Mouse (Mus musculus) MEL (cell line): ENCODE results near the gene Podxl2. TPM values are rescaled to one million over a fixed set of nuclear protein-coding genes. Genes with fewer than 3 reads are reported as not detected.

ENCODE experiments used
- DNase-seq: peaks from one replicate; pipeline ENCODE4 v3.0.0; 2011; ENCODE audit warnings: low read depth, low spot score
- H3K27ac ChIP-seq: 2 replicates; pipeline ENCODE4 v1.5.1; 2012; ENCODE audit warnings: low read depth, mild to moderate bottlenecking, control low read depth, low read length, moderate library complexity; ENCODE audit not compliant: control insufficient read depth
- H3K27me3 ChIP-seq, 2 experiments: fragments of 150-350 bp in 1 of 2; sonication (generic) in 1 of 2; 2 replicates each; pipeline ENCODE4 v1.6.1; 2012; ENCODE audit warnings: low read length in 2 of 2, mild to moderate bottlenecking in 2 of 2, improper control_type of control experiment in 1 of 2, moderate library complexity in 1 of 2; ENCODE audit not compliant: insufficient read depth in 2 of 2, control insufficient read depth in 1 of 2
- H3K36me3 ChIP-seq, 2 experiments: 2 replicates each; pipeline ENCODE4 v1.6.1; 2012 to 2014; ENCODE audit warnings: low read length in 2 of 2, improper control_type of control experiment in 1 of 2, inconsistent platforms in 1 of 2, mild to moderate bottlenecking in 1 of 2; ENCODE audit not compliant: insufficient read depth in 2 of 2, control insufficient read depth in 1 of 2
- H3K4me1 ChIP-seq, 2 experiments: fragments of 150-350 bp in 1 of 2; sonication (generic) in 1 of 2; 2 replicates each; pipeline ENCODE4 v1.6.1; 2012; ENCODE audit warnings: low read length in 2 of 2, improper control_type of control experiment in 1 of 2, mild to moderate bottlenecking in 1 of 2; ENCODE audit not compliant: insufficient read depth in 2 of 2, control insufficient read depth in 1 of 2
- H3K4me3 ChIP-seq, 2 experiments: fragments of 150-350 bp in 1 of 2; sonication (generic) in 1 of 2; 2 replicates each; pipeline ENCODE4 v1.5.1; 2012; ENCODE audit warnings: low read depth in 2 of 2, low read length in 2 of 2, mild to moderate bottlenecking in 2 of 2, moderate library complexity in 2 of 2, control low read depth in 1 of 2, improper control_type of control experiment in 1 of 2; ENCODE audit not compliant: control insufficient read depth in 1 of 2, insufficient read depth in 1 of 2
- H3K79me2 ChIP-seq: 2 replicates; pipeline ENCODE4 v1.6.1; 2012; ENCODE audit warnings: mild to moderate bottlenecking, low read length, moderate library complexity; ENCODE audit not compliant: control insufficient read depth, poor library complexity, insufficient read depth
- H3K9ac ChIP-seq: 2 replicates; pipeline ENCODE4 v1.6.1; 2012; ENCODE audit warnings: low read depth, mild to moderate bottlenecking, control low read depth, low read length, moderate library complexity; ENCODE audit not compliant: control insufficient read depth, poor library complexity, severe bottlenecking
- H3K9me3 ChIP-seq: fragments of 150-350 bp; sonication (generic); replicated peaks from 2 replicates; pipeline ENCODE4 v1.6.1; 2012; ENCODE audit warnings: mild to moderate bottlenecking, low read length, improper control_type of control experiment, moderate library complexity; ENCODE audit not compliant: insufficient read depth
- CTCF ChIP-seq, 3 experiments: IDR thresholded peaks in 2 of 3; conservative IDR thresholded peaks in 1 of 3; 2 replicates each; pipeline ENCODE4 v1.5.1; 2011 to 2012; ENCODE audit warnings: low read length in 3 of 3, low read depth in 2 of 3, mild to moderate bottlenecking in 2 of 3, improper control_type of control experiment in 1 of 3, inconsistent platforms in 1 of 3, mixed read lengths in 1 of 3, moderate library complexity in 1 of 3; ENCODE audit not compliant: control insufficient read depth in 1 of 3, insufficient read depth in 1 of 3, poor library complexity in 1 of 3, severe bottlenecking in 1 of 3
- ELF1 ChIP-seq: IDR thresholded peaks from 2 replicates; pipeline ENCODE4 v1.6.1; 2014; ENCODE audit warnings: low read depth, mild to moderate bottlenecking, inconsistent platforms, low read length, improper control_type of control experiment, moderate library complexity
- HCFC1 ChIP-seq: IDR thresholded peaks from 2 replicates; pipeline ENCODE4 v1.6.1; 2012; ENCODE audit warnings: low read depth, mild to moderate bottlenecking, inconsistent platforms, low read length, improper control_type of control experiment, moderate library complexity
- JUND ChIP-seq: IDR thresholded peaks from 2 replicates; pipeline ENCODE4 v1.6.1; 2011; ENCODE audit warnings: low read depth, mild to moderate bottlenecking, improper control_type of control experiment, low read length
- MAFK ChIP-seq: IDR thresholded peaks from 2 replicates; pipeline ENCODE4 v1.6.1; 2011; ENCODE audit warnings: low read depth, mild to moderate bottlenecking, low read length, improper control_type of control experiment, borderline replicate concordance
- MAX ChIP-seq: IDR thresholded peaks from 2 replicates; pipeline ENCODE4 v1.6.1; 2011; ENCODE audit warnings: low read length, improper control_type of control experiment
- MAZ ChIP-seq: IDR thresholded peaks from 2 replicates; pipeline ENCODE4 v1.6.1; 2012; ENCODE audit warnings: low read depth, mild to moderate bottlenecking, inconsistent platforms, low read length, improper control_type of control experiment
- MXI1 ChIP-seq: IDR thresholded peaks from 2 replicates; pipeline ENCODE4 v1.6.1; 2011; ENCODE audit warnings: mild to moderate bottlenecking, low read depth, low read length, improper control_type of control experiment
- NELFE ChIP-seq: IDR thresholded peaks from 2 replicates; pipeline ENCODE4 v1.6.1; 2011; ENCODE audit warnings: low read depth, low read length, improper control_type of control experiment
- POLR2A ChIP-seq, 2 experiments: IDR thresholded peaks; 2 replicates each; pipeline ENCODE4 v1.6.1; 2011 to 2012; ENCODE audit warnings: low read length in 2 of 2, mild to moderate bottlenecking in 2 of 2, control low read depth in 1 of 2, improper control_type of control experiment in 1 of 2, low read depth in 1 of 2, moderate library complexity in 1 of 2; ENCODE audit not compliant: control insufficient read depth in 1 of 2, insufficient read depth in 1 of 2, poor library complexity in 1 of 2
- POLR2AphosphoS2 ChIP-seq: IDR thresholded peaks from 2 replicates; pipeline ENCODE4 v1.6.1; 2011; ENCODE audit warnings: low read length, improper control_type of control experiment
- POLR2AphosphoS5 ChIP-seq: IDR thresholded peaks from 2 replicates; pipeline ENCODE4 v1.6.1; 2012; ENCODE audit warnings: low read depth, borderline replicate concordance, mild to moderate bottlenecking, inconsistent platforms, low read length, moderate library complexity, mixed read lengths
- RAD21 ChIP-seq: IDR thresholded peaks from 2 replicates; pipeline ENCODE4 v1.6.1; 2011; ENCODE audit warnings: mild to moderate bottlenecking, low read depth, low read length, improper control_type of control experiment
- SIN3A ChIP-seq: IDR thresholded peaks from 2 replicates; pipeline ENCODE4 v1.6.1; 2012; ENCODE audit warnings: low read length, improper control_type of control experiment, inconsistent platforms
- SMC3 ChIP-seq: IDR thresholded peaks from 2 replicates; pipeline ENCODE4 v1.6.1; 2011; ENCODE audit warnings: low read depth, low read length, improper control_type of control experiment
- TBP ChIP-seq: IDR thresholded peaks from 2 replicates; pipeline ENCODE4 v1.8.0; 2011; ENCODE audit warnings: low read depth, low read length, improper control_type of control experiment
- TCF12 ChIP-seq: IDR thresholded peaks from 2 replicates; pipeline ENCODE4 v1.6.1; 2014; ENCODE audit warnings: low read depth, mild to moderate bottlenecking, inconsistent platforms, low read length, improper control_type of control experiment, moderate library complexity
- USF1 ChIP-seq: IDR thresholded peaks from 2 replicates; pipeline ENCODE4 v1.6.1; 2014; ENCODE audit warnings: low read depth, mild to moderate bottlenecking, inconsistent platforms, low read length, improper control_type of control experiment, moderate library complexity
- USF2 ChIP-seq, 2 experiments: IDR thresholded peaks; 2 replicates each; pipeline ENCODE4 v1.6.1; 2011 to 2012; ENCODE audit warnings: improper control_type of control experiment in 2 of 2, low read length in 2 of 2, borderline replicate concordance in 1 of 2, inconsistent platforms in 1 of 2, low read depth in 1 of 2, mild to moderate bottlenecking in 1 of 2; ENCODE audit not compliant: insufficient read depth in 1 of 2
- ZC3H11A ChIP-seq: IDR thresholded peaks from 2 replicates; pipeline ENCODE4 v1.6.1; 2012; ENCODE audit warnings: low read depth, mild to moderate bottlenecking, inconsistent platforms, low read length, improper control_type of control experiment
- ZNF384 ChIP-seq: IDR thresholded peaks from 2 replicates; pipeline ENCODE4 v1.6.1; 2012; ENCODE audit warnings: low read depth, mild to moderate bottlenecking, inconsistent platforms, low read length, improper control_type of control experiment
- polyA plus RNA-seq, 2 experiments: library from polyadenylated mRNA; stranded (reverse) in 1 of 2; unstranded in 1 of 2; fragments of >175 nt in 1 of 2; fragments of >200 nt in 1 of 2; gene quantifications; 2 replicates each; pipeline versions ENCODE4 v1.2.1 to v1.2.4; 2012; ENCODE audit warnings: low replicate concordance in 2 of 2, low read depth in 1 of 2; ENCODE audit not compliant: insufficient read length in 2 of 2, insufficient read depth in 1 of 2, missing spikeins in 1 of 2
- total RNA-seq: library from RNA; depleted of rRNA; stranded (reverse); fragments of 300-350 nt; gene quantifications from 2 replicates; pipeline ENCODE4 v1.2.3, GENCODE M21; 2012

Gene Podxl2
- total and polyA plus RNA-seq, 3 experiments = 0.10 TPM; not detected in 2

DNA sequence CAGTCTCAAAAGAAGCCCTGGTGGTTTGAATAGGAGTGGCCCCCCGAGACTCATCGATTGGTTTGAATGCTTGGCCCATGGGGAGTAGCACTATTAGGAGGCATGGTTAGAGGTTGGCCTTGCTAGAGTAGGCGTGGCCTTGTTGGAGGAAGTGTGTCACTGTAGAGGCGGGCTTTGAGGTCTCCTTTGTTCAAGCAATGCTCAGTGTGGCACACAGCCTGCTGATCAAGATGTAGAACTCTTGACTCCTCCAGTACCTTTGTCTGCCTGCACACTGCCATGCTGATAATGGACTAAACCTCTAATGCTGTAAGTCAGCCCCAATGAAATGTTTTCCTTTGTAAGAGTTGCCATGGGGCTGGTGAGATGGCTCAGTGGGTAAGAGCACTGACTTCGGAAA lies 42.2 kb downstream of the Podxl2 start:
- Histone ChIP-seq H3K9me3 (no peaks in the 10 kb centered on the region), H3K79me2 (no peaks in the 10 kb centered on the region), H3K27me3 (no peaks in the 10 kb centered on the region), H3K27ac (no peak overlapping the region), H3K4me1 (peaks cover 4% of the 10 kb centered on the region in 2 experiments; a peak in 3 of 4 replicates), H3K9ac (0 out of 2 replicates have a peak overlapping the region, but pooled peaks have one; percentile 11), H3K4me3 (no peak overlapping the region), H3K36me3 (peaks cover 0 to 3% of the 10 kb centered on the region in 2 experiments; a peak in 1 of 4 replicates)
- TF ChIP-seq ZC3H11A = no peak
- no peak for TF ChIP-seq MXI1
- peak in 1 of 2 experiments; percentile 54; a peak in 2 of 4 replicates for TF ChIP-seq POLR2A (IDR thresholded peaks at IDR 0.05; ENCODE audit: control insufficient read depth in 1 of 2, insufficient read depth in 1 of 2, low read depth in 1 of 2, low read length in 2 of 2, poor library complexity in 1 of 2)
- 0 out of 2 replicates have a peak, but pooled peaks have one; percentile 35 for TF ChIP-seq MAX
- TF ChIP-seq TBP = 0 out of 2 replicates have a peak, but pooled peaks have one; percentile 37
- no peak for TF ChIP-seq USF1
- no peak for TF ChIP-seq MAZ
- peak; percentile 27; the same call in 1 of the 2 replicates for TF ChIP-seq NELFE
- peak; percentile 78 for DNase-seq

DNA sequence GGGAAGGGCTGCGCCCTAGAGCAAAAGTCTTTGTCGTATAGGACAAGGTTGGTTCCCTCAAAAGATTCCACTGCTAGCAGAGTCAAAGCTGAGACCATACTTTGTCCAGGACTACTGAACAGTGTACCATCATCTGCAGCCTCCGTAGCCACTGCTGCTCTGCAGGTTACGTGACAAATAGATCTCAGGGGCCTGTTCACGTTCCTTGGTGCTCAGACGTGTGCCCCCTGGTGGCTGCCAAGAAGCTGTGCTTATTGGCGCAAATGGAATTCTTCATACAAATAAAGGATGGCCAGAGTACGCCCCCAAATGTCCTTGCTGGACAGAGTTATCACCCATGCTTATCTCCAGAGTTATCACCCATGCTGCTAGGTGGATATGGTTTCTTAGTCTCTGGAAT lies 43.4 kb downstream of the Podxl2 start:
- no peaks in the 10 kb centered on the region for H3K27me3 ChIP-seq
- peaks cover 0 to 3% of the 10 kb centered on the region in 2 experiments; a peak in 1 of 4 replicates for H3K36me3 ChIP-seq
- no peak overlapping the region for H3K4me3 ChIP-seq
- H3K4me1 ChIP-seq = peaks cover 4% of the 10 kb centered on the region in 2 experiments; a peak in 3 of 4 replicates
- no peaks in the 10 kb centered on the region for H3K9me3 ChIP-seq
- peak; percentile 87 for DNase-seq
- no peak for TF ChIP-seq JUND
- peak; percentile 49 to 82 (median 82) for TF ChIP-seq CTCF (IDR thresholded peaks at IDR 0.05 in 2 of 3, conservative IDR thresholded peaks at IDR 0.05 in 1 of 3; ENCODE audit: control insufficient read depth in 1 of 3, insufficient read depth in 1 of 3, low read depth in 2 of 3, low read length in 3 of 3, poor library complexity in 1 of 3, severe bottlenecking in 1 of 3)
- TF ChIP-seq USF2 (IDR thresholded peaks at IDR 0.05; ENCODE audit: borderline replicate concordance in 1 of 2, insufficient read depth in 1 of 2, low read depth in 1 of 2, low read length in 2 of 2) = no peak
- TF ChIP-seq RAD21 = peak; percentile 50
- peak; percentile 90 for TF ChIP-seq SMC3
- peak; percentile 59 for TF ChIP-seq ZC3H11A
- H3K27ac ChIP-seq = no peak overlapping the region
- no peaks in the 10 kb centered on the region for H3K79me2 ChIP-seq
- no peak overlapping the region for H3K9ac ChIP-seq

DNA sequence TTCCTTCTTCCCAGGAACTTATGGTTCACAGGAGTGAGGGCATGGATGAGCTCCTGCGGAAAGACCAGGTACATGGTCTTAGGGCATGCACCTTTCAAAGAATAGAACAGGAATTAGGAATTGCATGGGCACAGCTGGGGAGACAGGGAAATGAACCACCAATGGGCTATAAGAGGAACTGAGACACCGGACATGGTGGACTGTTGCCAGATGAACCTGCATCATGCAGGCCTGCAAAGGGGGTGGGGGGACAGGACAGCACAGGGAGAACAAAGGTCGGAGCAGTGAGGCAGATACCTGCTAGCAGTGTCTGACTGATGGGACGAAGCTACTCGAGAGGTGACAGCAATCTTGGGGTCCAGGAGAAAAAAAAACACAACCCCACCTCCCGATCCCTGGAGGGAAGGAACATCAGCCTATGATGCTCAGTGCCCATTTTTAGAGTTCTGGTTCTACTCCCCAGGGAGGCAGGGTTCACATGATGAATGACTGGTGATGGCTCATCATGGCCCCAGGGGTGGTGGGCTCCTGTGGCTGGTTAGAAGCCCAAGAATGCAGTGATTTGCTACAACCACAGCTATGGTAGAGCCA lies 44.6 kb downstream of the Podxl2 start:
- H3K27ac ChIP-seq = no peak overlapping the region
- no peak overlapping the region for H3K9ac ChIP-seq
- H3K9me3 ChIP-seq = no peaks in the 10 kb centered on the region
- no peak overlapping the region for H3K4me3 ChIP-seq
- H3K27me3 ChIP-seq = no peaks in the 10 kb centered on the region
- no peak for DNase-seq
- H3K79me2 ChIP-seq = no peaks in the 10 kb centered on the region
- H3K4me1 ChIP-seq = peaks cover 4% of the 10 kb centered on the region in 2 experiments; a peak in 3 of 4 replicates
- peaks cover 0 to 3% of the 10 kb centered on the region in 2 experiments; a peak in 1 of 4 replicates for H3K36me3 ChIP-seq
- TF ChIP-seq MAFK (no peak), ZC3H11A (no peak), CTCF (IDR thresholded peaks at IDR 0.05 in 2 of 3, conservative IDR thresholded peaks at IDR 0.05 in 1 of 3; ENCODE audit: control insufficient read depth in 1 of 3, insufficient read depth in 1 of 3, low read depth in 2 of 3, low read length in 3 of 3, poor library complexity in 1 of 3, severe bottlenecking in 1 of 3) (no peak), SIN3A (no peak), ZNF384 (no peak), POLR2AphosphoS5 (no peak), POLR2AphosphoS2 (no peak), HCFC1 (no peak), TCF12 (no peak), ELF1 (no peak)
